Mouse (Mus musculus) brain, embryonic 14.5 days (tissue): ENCODE measurements at regions not wholly inside any gene's neighbourhood (a gene's known extent, or its start where the extent isn't known, plus 50 kb on each side); places are given as distances from the start of the nearest gene placed in this dataset.

ENCODE experiments used
- CTCF ChIP-seq: fragments of 200-500 bp; IDR thresholded peaks from 2 replicates; pipeline ENCODE4 v1.5.1; 2012; ENCODE audit warnings: inconsistent platforms, mild to moderate bottlenecking, moderate library complexity, borderline replicate concordance; ENCODE audit not compliant: insufficient read depth, insufficient read length; ENCODE audit errors: extremely low read depth
- POLR2A ChIP-seq: fragments of 200-500 bp; IDR thresholded peaks from 2 replicates; pipeline ENCODE4 v1.6.1; 2012; ENCODE audit warnings: mild to moderate bottlenecking, inconsistent platforms, borderline replicate concordance; ENCODE audit not compliant: poor library complexity, insufficient read depth, insufficient read length, severe bottlenecking; ENCODE audit errors: extremely low read depth

DNA sequence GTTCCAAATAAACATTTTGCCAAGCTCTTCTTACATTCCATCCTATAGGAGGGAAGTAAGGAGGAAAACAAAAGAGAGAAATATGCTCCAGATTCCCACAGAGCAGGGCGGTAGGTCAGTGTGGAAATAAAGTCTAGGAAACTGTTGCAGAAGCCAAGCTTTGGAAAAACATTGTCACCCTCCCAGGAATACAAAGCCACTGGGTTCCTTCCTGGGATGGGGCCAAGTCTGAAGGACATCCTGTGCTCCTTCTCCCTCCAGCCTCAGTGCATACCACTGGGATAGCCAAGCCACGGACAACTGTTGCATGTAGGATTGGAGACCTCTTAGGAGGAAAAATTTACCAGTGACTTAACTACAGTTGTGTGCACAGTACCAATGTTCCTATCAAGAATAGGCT, 195.8 kb upstream of the Cdyl start:
- TF ChIP-seq POLR2A (no peak), CTCF (no peak)
